Mouse (Mus musculus) lung, embryonic 14.5 days (tissue): ENCODE measurements at regions not wholly inside any gene's neighbourhood (a gene's known extent, or its start where the extent isn't known, plus 50 kb on each side); places are given as distances from the start of the nearest gene placed in this dataset.
A peak's percentile ranks its signal among the peaks of the same experiment; 100 is the strongest.

Source experiments
- ATAC-seq: fragments of 200-750 bp; cut with Nextera tagmentation; 2 replicates; pipeline ENCODE4 v1.8.0; 2017; ENCODE audit warnings: mild to moderate bottlenecking, moderate TSS enrichment, moderate library complexity; ENCODE audit not compliant: insufficient read depth
- DNase-seq: peaks from one replicate; pipeline ENCODE4 v3.0.0-alpha.2; 2015
- H3K27ac ChIP-seq: fragments of 300-500 bp; sonication (generic); 2 replicates; pipeline ENCODE4 v1.5.1; 2014; ENCODE audit warnings: low read depth, mild to moderate bottlenecking, moderate library complexity
- H3K27me3 ChIP-seq: fragments of 300-500 bp; sonication (generic); 2 replicates; pipeline ENCODE4 v1.6.1; 2014; ENCODE audit warnings: low read length, control low read depth; ENCODE audit not compliant: insufficient read depth
- H3K36me3 ChIP-seq: fragments of 300-500 bp; sonication (generic); 2 replicates; pipeline ENCODE4 v1.6.1; 2014; ENCODE audit warnings: control low read depth; ENCODE audit not compliant: insufficient read depth
- H3K4me1 ChIP-seq: fragments of 300-500 bp; sonication (generic); 2 replicates; pipeline ENCODE4 v1.6.1; 2014; ENCODE audit warnings: antibody characterized with exemption, control low read depth; ENCODE audit not compliant: insufficient read depth
- H3K4me2 ChIP-seq: fragments of 300-500 bp; sonication (generic); 2 replicates; pipeline ENCODE4 v1.6.1; 2014; ENCODE audit warnings: mild to moderate bottlenecking
- H3K4me3 ChIP-seq: fragments of 300-500 bp; sonication (generic); 2 replicates; pipeline ENCODE4 v1.5.1; 2014; ENCODE audit warnings: low read depth, low read length
- H3K9ac ChIP-seq: fragments of 300-500 bp; sonication (generic); 2 replicates; pipeline ENCODE4 v1.6.1; 2014
- H3K9me3 ChIP-seq: fragments of 300-500 bp; sonication (generic); 2 replicates; pipeline ENCODE4 v1.6.1; 2016; ENCODE audit warnings: low read depth, low read length, control low read depth
- CTCF ChIP-seq: IDR thresholded peaks from 2 replicates; pipeline ENCODE4 v1.5.1; 2016; ENCODE audit warnings: antibody characterized with exemption, low read depth
- WGBS: fragments of 180-500 bp; shearing (Covaris S2); extraction: QIAGEN DNeasy Blood & Tissue Kit; methylation state at CpG from one replicate; pipeline ENCODE4 v1.1.7; 2014; 5-methylcytosine and 5-hydroxymethylcytosine counted together

- no peak for DNase-seq
- no peak overlapping the region for H3K4me2 ChIP-seq
- H3K9me3 ChIP-seq, result no peaks in the 10 kb centered on the region
- no peak overlapping the region for H3K9ac ChIP-seq
- H3K27ac ChIP-seq, result no peak overlapping the region
- H3K4me1 ChIP-seq, result no peaks in the 10 kb centered on the region
- ATAC-seq, result no peak
- H3K27me3 ChIP-seq, result no peaks in the 10 kb centered on the region
- no peak for TF ChIP-seq CTCF
- no peaks in the 10 kb centered on the region for H3K36me3 ChIP-seq
- WGBS, result 69% methylated on average over 9 of the region's 9 CpGs
- no peak overlapping the region for H3K4me3 ChIP-seq
These were observed 635.6 kb upstream of the Nox3 start for GRCm38 (mm10) chr17:4331650-4332049.

DNA sequence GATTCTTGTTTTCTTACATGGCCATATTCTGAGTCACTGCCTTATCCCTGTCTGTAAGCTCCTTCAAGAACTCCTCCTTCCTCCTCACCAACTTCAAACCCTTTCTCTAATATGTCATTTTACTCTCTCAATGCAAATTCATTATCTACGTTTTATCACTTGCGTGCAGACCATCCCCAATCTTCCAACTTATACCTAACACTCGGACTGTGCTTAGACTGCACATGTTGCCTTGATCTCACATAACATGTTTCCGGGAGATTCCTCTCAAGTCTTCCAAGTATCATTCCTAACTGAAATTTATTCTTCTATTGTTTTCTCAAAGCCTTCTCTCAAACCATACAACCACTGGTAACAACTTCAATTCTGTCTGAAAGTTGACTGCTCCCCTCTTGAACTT lies 637.0 kb upstream of the Nox3 start:
- no peaks in the 10 kb centered on the region for H3K9me3 ChIP-seq
- H3K27ac ChIP-seq, result no peak overlapping the region
- ATAC-seq (no peak), DNase-seq (no peak)
- no peaks in the 10 kb centered on the region for H3K4me1 ChIP-seq
- 86% methylated on average over 4 of the region's 4 CpGs for WGBS
- no peak overlapping the region for H3K9ac ChIP-seq
- H3K4me3 ChIP-seq, result no peak overlapping the region
- H3K4me2 ChIP-seq, result no peak overlapping the region
- no peaks in the 10 kb centered on the region for H3K27me3 ChIP-seq
- no peak for TF ChIP-seq CTCF
- no peaks in the 10 kb centered on the region for H3K36me3 ChIP-seq

GRCm38 (mm10) chr17:4353018-4353417 lies 641.1 kb upstream of the Arid1b start:
- no peak overlapping the region for H3K4me3 ChIP-seq
- no peaks in the 10 kb centered on the region for H3K4me1 ChIP-seq
- no peak for TF ChIP-seq CTCF
- no peak overlapping the region for H3K9ac ChIP-seq
- no peaks in the 10 kb centered on the region for H3K9me3 ChIP-seq
- WGBS, result 15% methylated on average over 1 of the region's 1 CpGs
- no peak for DNase-seq
- no peaks in the 10 kb centered on the region for H3K27me3 ChIP-seq
- no peak overlapping the region for H3K27ac ChIP-seq
- H3K36me3 ChIP-seq, result no peaks in the 10 kb centered on the region
- ATAC-seq, result no peak
- no peak overlapping the region for H3K4me2 ChIP-seq

- no peak for TF ChIP-seq CTCF
- H3K4me3 ChIP-seq, result no peak overlapping the region
These were observed 638.5 kb upstream of the Arid1b start for GRCm38 (mm10) chr17:4355506-4356218.

GRCm38 (mm10) chr17:4360413-4361320 lies 633.5 kb upstream of the Arid1b start:
- Histone ChIP-seq H3K9ac (no peak overlapping the region), H3K4me1 (no peaks in the 10 kb centered on the region), H3K36me3 (no peaks in the 10 kb centered on the region), H3K27ac (no peak overlapping the region), H3K9me3 (no peaks in the 10 kb centered on the region), H3K27me3 (no peaks in the 10 kb centered on the region), H3K4me2 (no peak overlapping the region), H3K4me3 (no peak overlapping the region)
- no peak for TF ChIP-seq CTCF
- ATAC-seq (no peak), DNase-seq (peak; percentile 8)
- 58% methylated on average over 4 of the region's 4 CpGs for WGBS

More at GRCm38 (mm10) chr17:4355506-4356218, 638.5 kb upstream of the Arid1b start:
- ATAC-seq (no peak), DNase-seq (no peak)
- no peak overlapping the region for H3K9ac ChIP-seq
- no peak overlapping the region for H3K4me2 ChIP-seq
- H3K27ac ChIP-seq, result no peak overlapping the region
- H3K36me3 ChIP-seq, result no peaks in the 10 kb centered on the region
- no peaks in the 10 kb centered on the region for H3K27me3 ChIP-seq
- H3K4me1 ChIP-seq, result no peaks in the 10 kb centered on the region
- 92% methylated on average over 5 of the region's 5 CpGs for WGBS
- H3K9me3 ChIP-seq, result no peaks in the 10 kb centered on the region

DNA sequence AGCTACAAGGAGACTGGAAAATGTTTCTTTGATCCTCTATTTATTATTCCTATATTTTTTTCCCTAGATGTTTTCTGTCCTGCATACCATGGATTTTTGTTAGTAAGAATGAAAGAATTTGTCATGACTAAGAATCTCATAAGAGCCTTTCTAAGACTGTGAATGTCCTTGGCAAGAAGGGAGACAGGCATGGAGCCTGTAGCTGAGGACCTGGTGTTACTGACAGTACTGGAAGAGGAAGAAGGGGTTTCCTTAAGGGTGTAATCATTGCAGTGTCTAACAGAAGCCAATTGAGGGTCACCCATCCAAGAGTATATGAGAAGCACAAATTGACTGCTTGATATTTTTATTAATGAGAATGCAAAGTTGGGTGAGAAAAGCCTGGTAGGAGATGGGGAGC lies 628.3 kb upstream of the Arid1b start:
- TF ChIP-seq CTCF, result no peak
- H3K9me3 ChIP-seq, result no peaks in the 10 kb centered on the region
- H3K36me3 ChIP-seq, result no peaks in the 10 kb centered on the region
- H3K9ac ChIP-seq, result no peak overlapping the region
- no peaks in the 10 kb centered on the region for H3K27me3 ChIP-seq
- H3K4me3 ChIP-seq, result no peak overlapping the region
- DNase-seq (peak; percentile 7), ATAC-seq (no peak)
- no peak overlapping the region for H3K4me2 ChIP-seq
- H3K27ac ChIP-seq, result no peak overlapping the region
- no peaks in the 10 kb centered on the region for H3K4me1 ChIP-seq

GRCm38 (mm10) chr17:4380449-4380848 lies 613.7 kb upstream of the Arid1b start:
- H3K36me3 ChIP-seq, result no peaks in the 10 kb centered on the region
- H3K9me3 ChIP-seq, result no peaks in the 10 kb centered on the region
- H3K4me3 ChIP-seq, result no peak overlapping the region
- no peak overlapping the region for H3K27ac ChIP-seq
- no peak for TF ChIP-seq CTCF
- H3K27me3 ChIP-seq, result no peaks in the 10 kb centered on the region
- no peak overlapping the region for H3K4me2 ChIP-seq
- no peak for ATAC-seq
- no peaks in the 10 kb centered on the region for H3K4me1 ChIP-seq
- WGBS, result 84% methylated on average over 1 of the region's 1 CpGs
- H3K9ac ChIP-seq, result no peak overlapping the region
- no peak for DNase-seq
